Mouse (Mus musculus): ENCODE measurements around the gene Rplp2. TPM values are rescaled to one million over a fixed set of nuclear protein-coding genes. Genes with fewer than 3 reads are reported as not detected.

Gene Rplp2
- polyA plus RNA-seq, 1 experiment from 2014 or later: 1,266 TPM

GRCm38 (mm10) chr7:141483114-141483653, 36.0 kb downstream of the Rplp2 start:
- Histone ChIP-seq H3K36me3 (ENCODE audit: control insufficient read depth, insufficient read depth, low read length) (no peaks in the 10 kb centered on the region), H3K4me1 (replicated peaks; ENCODE audit: control insufficient read depth, insufficient read depth, low read length) (peaks cover 23% of the 10 kb centered on the region), H3K4me3 (ENCODE audit: low read length) (no peak overlapping the region), H3K9ac (ENCODE audit: low read length) (no peak overlapping the region), H3K27me3 (ENCODE audit: control insufficient read depth, insufficient read depth, low read depth, low read length) (peaks cover 4% of the 10 kb centered on the region), H3K4me2 (ENCODE audit: low read depth, low read length) (no peak overlapping the region), H3K27ac (ENCODE audit: low read length) (no peak overlapping the region), H3K9me3 (ENCODE audit: control insufficient read depth, low read length) (no peaks in the 10 kb centered on the region)
- ATAC-seq (ENCODE audit: low read depth): no peak
- 82% methylated on average over 6 of the region's 6 CpGs for WGBS

GRCm38 (mm10) chr7:141484186-141485120, 37.3 kb downstream of the Rplp2 start:
- Histone ChIP-seq H3K36me3 (ENCODE audit: control insufficient read depth, insufficient read depth, low read length) (no peaks in the 10 kb centered on the region), H3K9ac (ENCODE audit: low read length) (no peak overlapping the region), H3K27ac (ENCODE audit: low read length) (no peak overlapping the region), H3K4me3 (ENCODE audit: low read length) (no peak overlapping the region), H3K27me3 (ENCODE audit: control insufficient read depth, insufficient read depth, low read depth, low read length) (peaks cover 4% of the 10 kb centered on the region), H3K9me3 (ENCODE audit: control insufficient read depth, low read length) (no peaks in the 10 kb centered on the region), H3K4me1 (replicated peaks; ENCODE audit: control insufficient read depth, insufficient read depth, low read length) (peaks cover 19% of the 10 kb centered on the region), H3K4me2 (ENCODE audit: low read depth, low read length) (no peak overlapping the region)
- WGBS: 68% methylated on average over 5 of the region's 5 CpGs
- no peak for ATAC-seq (ENCODE audit: low read depth)

- H3K27ac ChIP-seq (ENCODE audit: low read length): no peak overlapping the region
- no peak for ATAC-seq (ENCODE audit: low read depth)
- H3K4me3 ChIP-seq (ENCODE audit: low read length): no peak overlapping the region
- H3K9ac ChIP-seq (ENCODE audit: low read length): no peak overlapping the region
- WGBS: 61% methylated on average over 2 of the region's 2 CpGs
- no peak overlapping the region for H3K4me2 ChIP-seq (ENCODE audit: low read depth, low read length)
- H3K9me3 ChIP-seq (ENCODE audit: control insufficient read depth, low read length): no peaks in the 10 kb centered on the region
- H3K27me3 ChIP-seq (ENCODE audit: control insufficient read depth, insufficient read depth, low read depth, low read length): peaks cover 4% of the 10 kb centered on the region
- H3K36me3 ChIP-seq (ENCODE audit: control insufficient read depth, insufficient read depth, low read length): no peaks in the 10 kb centered on the region
- peaks cover 19% of the 10 kb centered on the region for H3K4me1 ChIP-seq (replicated peaks; ENCODE audit: control insufficient read depth, insufficient read depth, low read length)
Observed at GRCm38 (mm10) chr7:141485186-141485585, 38.0 kb downstream of the Rplp2 start.

GRCm38 (mm10) chr7:141485606-141486005, 38.4 kb downstream of the Rplp2 start:
- Histone ChIP-seq H3K36me3 (ENCODE audit: control insufficient read depth, insufficient read depth, low read length) (no peaks in the 10 kb centered on the region), H3K9me3 (ENCODE audit: control insufficient read depth, low read length) (no peaks in the 10 kb centered on the region), H3K4me1 (replicated peaks; ENCODE audit: control insufficient read depth, insufficient read depth, low read length) (peaks cover 19% of the 10 kb centered on the region), H3K4me2 (ENCODE audit: low read depth, low read length) (no peak overlapping the region), H3K9ac (ENCODE audit: low read length) (no peak overlapping the region), H3K27ac (ENCODE audit: low read length) (no peak overlapping the region), H3K27me3 (ENCODE audit: control insufficient read depth, insufficient read depth, low read depth, low read length) (peaks cover 4% of the 10 kb centered on the region), H3K4me3 (ENCODE audit: low read length) (no peak overlapping the region)
- no peak for ATAC-seq (ENCODE audit: low read depth)
- 72% methylated on average over 2 of the region's 2 CpGs for WGBS

- H3K9me3 ChIP-seq (ENCODE audit: control insufficient read depth, low read length): no peaks in the 10 kb centered on the region
- H3K4me2 ChIP-seq (ENCODE audit: low read depth, low read length): no peak overlapping the region
- peaks cover 4% of the 10 kb centered on the region for H3K27me3 ChIP-seq (ENCODE audit: control insufficient read depth, insufficient read depth, low read depth, low read length)
- H3K9ac ChIP-seq (ENCODE audit: low read length): no peak overlapping the region
- ATAC-seq (ENCODE audit: low read depth): no peak
- no peak overlapping the region for H3K4me3 ChIP-seq (ENCODE audit: low read length)
- no peaks in the 10 kb centered on the region for H3K36me3 ChIP-seq (ENCODE audit: control insufficient read depth, insufficient read depth, low read length)
- H3K4me1 ChIP-seq (replicated peaks; ENCODE audit: control insufficient read depth, insufficient read depth, low read length): peaks cover 15% of the 10 kb centered on the region
- H3K27ac ChIP-seq (ENCODE audit: low read length): no peak overlapping the region
- 92% methylated on average over 1 of the region's 1 CpGs for WGBS
Observed at GRCm38 (mm10) chr7:141486239-141486638, 39.1 kb downstream of the Rplp2 start.

- peaks cover 4% of the 10 kb centered on the region for H3K27me3 ChIP-seq (ENCODE audit: control insufficient read depth, insufficient read depth, low read depth, low read length)
- WGBS: 60% methylated on average over 7 of the region's 7 CpGs
- no peaks in the 10 kb centered on the region; the same call in 1 of the 2 replicates for H3K36me3 ChIP-seq (ENCODE audit: control insufficient read depth, insufficient read depth, low read length)
- peaks cover 8% of the 10 kb centered on the region for H3K4me1 ChIP-seq (replicated peaks; ENCODE audit: control insufficient read depth, insufficient read depth, low read length)
- H3K4me2 ChIP-seq (ENCODE audit: low read depth, low read length): no peak overlapping the region
- H3K9me3 ChIP-seq (ENCODE audit: control insufficient read depth, low read length): no peaks in the 10 kb centered on the region
- no peak for ATAC-seq (ENCODE audit: low read depth)
- H3K9ac ChIP-seq (ENCODE audit: low read length): no peak overlapping the region
- no peak overlapping the region for H3K27ac ChIP-seq (ENCODE audit: low read length)
- H3K4me3 ChIP-seq (ENCODE audit: low read length): no peak overlapping the region
Observed at GRCm38 (mm10) chr7:141487141-141487540, 40.0 kb downstream of the Rplp2 start.

- no peak for ATAC-seq (ENCODE audit: low read depth)
- Histone ChIP-seq H3K4me3 (ENCODE audit: low read length) (no peak overlapping the region), H3K4me2 (ENCODE audit: low read depth, low read length) (no peak overlapping the region), H3K9me3 (ENCODE audit: control insufficient read depth, low read length) (no peaks in the 10 kb centered on the region), H3K27ac (ENCODE audit: low read length) (no peak overlapping the region), H3K9ac (ENCODE audit: low read length) (no peak overlapping the region), H3K4me1 (replicated peaks; ENCODE audit: control insufficient read depth, insufficient read depth, low read length) (no peaks in the 10 kb centered on the region), H3K36me3 (ENCODE audit: control insufficient read depth, insufficient read depth, low read length) (peaks cover 5% of the 10 kb centered on the region), H3K27me3 (ENCODE audit: control insufficient read depth, insufficient read depth, low read depth, low read length) (no peaks in the 10 kb centered on the region)
- 77% methylated on average over 2 of the region's 2 CpGs for WGBS
Observed at GRCm38 (mm10) chr7:141491151-141491550, 44.0 kb downstream of the Rplp2 start.

GRCm38 (mm10) chr7:141492738-141493137, 45.6 kb downstream of the Rplp2 start:
- Histone ChIP-seq H3K9ac (ENCODE audit: low read length) (no peak overlapping the region), H3K27ac (ENCODE audit: low read length) (no peak overlapping the region), H3K4me3 (ENCODE audit: low read length) (no peak overlapping the region), H3K9me3 (ENCODE audit: control insufficient read depth, low read length) (no peaks in the 10 kb centered on the region), H3K36me3 (ENCODE audit: control insufficient read depth, insufficient read depth, low read length) (peaks cover 5% of the 10 kb centered on the region), H3K4me2 (ENCODE audit: low read depth, low read length) (no peak overlapping the region), H3K27me3 (ENCODE audit: control insufficient read depth, insufficient read depth, low read depth, low read length) (no peaks in the 10 kb centered on the region), H3K4me1 (replicated peaks; ENCODE audit: control insufficient read depth, insufficient read depth, low read length) (no peaks in the 10 kb centered on the region)
- WGBS: 81% methylated on average over 5 of the region's 5 CpGs
- no peak for ATAC-seq (ENCODE audit: low read depth)

- H3K9me3 ChIP-seq (ENCODE audit: control insufficient read depth, low read length): no peaks in the 10 kb centered on the region
- ATAC-seq (ENCODE audit: low read depth): no peak
- peaks cover 5% of the 10 kb centered on the region for H3K36me3 ChIP-seq (ENCODE audit: control insufficient read depth, insufficient read depth, low read length)
- no peaks in the 10 kb centered on the region for H3K27me3 ChIP-seq (ENCODE audit: control insufficient read depth, insufficient read depth, low read depth, low read length)
- H3K4me2 ChIP-seq (ENCODE audit: low read depth, low read length): no peak overlapping the region
- no peak overlapping the region for H3K27ac ChIP-seq (ENCODE audit: low read length)
- no peaks in the 10 kb centered on the region for H3K4me1 ChIP-seq (replicated peaks; ENCODE audit: control insufficient read depth, insufficient read depth, low read length)
- no peak overlapping the region for H3K9ac ChIP-seq (ENCODE audit: low read length)
- WGBS: 81% methylated on average over 1 of the region's 1 CpGs
- H3K4me3 ChIP-seq (ENCODE audit: low read length): no peak overlapping the region
Observed at GRCm38 (mm10) chr7:141493729-141494128, 46.6 kb downstream of the Rplp2 start.
